Mouse (Mus musculus) A20 (cell line): ENCODE results near the gene Plk5.
A peak's percentile ranks its signal among the peaks of the same experiment; 100 is the strongest.

ENCODE experiments used
- DNase-seq: peaks from one replicate; pipeline ENCODE4 v3.0.0-alpha.2; 2011; ENCODE audit warnings: low read depth, low spot score

Plk5 gene

GRCm38 (mm10) chr10:80356737-80357136 is 478 bp downstream of the Plk5 start:
- no peak for DNase-seq

- no peak for DNase-seq
Observed at GRCm38 (mm10) chr10:80357336-80357735, 1.1 kb downstream of the Plk5 start.

- DNase-seq, result peak; percentile 32
Observed at GRCm38 (mm10) chr10:80357994-80358639, 1.9 kb downstream of the Plk5 start.

- no peak for DNase-seq
Observed at GRCm38 (mm10) chr10:80363734-80364133, 7.5 kb downstream of the Plk5 start.

DNA sequence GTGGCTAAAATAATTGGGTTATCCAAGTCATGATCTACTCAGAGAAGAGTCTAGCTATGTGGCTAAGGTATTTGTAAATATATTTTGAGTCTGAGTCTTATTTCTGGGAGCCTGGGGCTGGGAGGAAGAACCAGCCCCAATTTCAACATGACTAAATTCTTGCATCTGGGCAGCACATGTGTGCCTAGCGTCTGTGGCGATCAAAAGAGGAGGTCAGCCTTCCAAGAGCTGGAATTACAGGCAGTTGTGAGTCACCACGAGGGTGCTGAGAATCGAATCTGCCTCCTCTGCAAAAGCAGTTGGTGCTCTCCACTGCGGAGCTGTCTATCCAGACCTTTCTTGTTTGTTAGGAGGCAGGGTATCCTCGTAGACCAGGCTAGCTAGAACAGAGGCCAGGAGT is 9.5 kb downstream of the Plk5 start:
- no peak for DNase-seq

- DNase-seq, result no peak
Observed at GRCm38 (mm10) chr10:80367954-80368353, 11.7 kb downstream of the Plk5 start.

DNA sequence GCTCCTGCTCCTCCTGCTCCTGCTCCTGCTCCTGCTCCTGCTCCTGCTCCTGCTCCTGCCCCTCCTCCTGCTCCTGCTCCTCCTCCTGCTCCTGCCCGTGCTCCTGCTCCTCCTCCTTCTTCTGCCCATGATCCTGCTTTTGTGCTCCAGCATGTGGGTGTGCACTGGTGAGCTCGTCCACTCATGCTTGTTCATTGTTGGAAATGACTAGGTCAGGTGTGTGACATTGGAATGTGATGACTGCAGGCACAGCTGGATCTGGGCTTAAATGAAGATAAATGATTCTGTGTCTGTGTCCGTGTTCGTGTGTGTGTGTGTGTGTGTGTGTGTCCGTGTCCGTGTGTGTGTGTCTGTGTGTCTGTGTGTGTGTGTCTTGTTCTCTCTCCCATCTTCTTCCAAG is 12.1 kb downstream of the Plk5 start:
- DNase-seq, result no peak

GRCm38 (mm10) chr10:80369995-80370747 is 13.9 kb downstream of the Plk5 start:
- peak; percentile 76 for DNase-seq

DNA sequence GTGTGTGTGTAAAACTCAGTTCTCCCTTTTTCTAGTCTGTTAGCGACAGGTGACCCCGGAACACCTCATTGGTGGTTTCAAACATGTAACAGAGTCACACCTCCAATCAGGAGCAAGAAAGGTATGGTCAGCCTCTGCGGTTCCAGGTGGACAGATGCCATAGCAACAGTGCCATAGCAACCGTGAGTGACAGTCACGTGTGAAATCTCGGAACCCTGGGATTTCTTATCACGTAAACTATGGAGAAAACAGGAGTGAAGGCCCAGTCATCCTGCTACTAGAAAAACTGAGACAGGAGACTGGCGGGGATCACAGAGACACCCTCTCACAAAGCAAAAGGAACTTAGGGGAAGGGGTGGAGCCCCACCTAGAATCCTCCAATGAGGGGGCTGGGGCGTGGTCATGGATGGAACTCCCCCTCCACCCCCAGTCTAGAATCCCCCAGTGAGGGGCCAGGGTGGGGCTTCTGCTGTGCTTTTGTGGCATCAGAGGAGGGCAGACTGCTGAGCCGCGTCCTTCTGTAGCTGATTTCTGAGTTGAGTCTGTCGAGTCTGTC is 15.2 kb downstream of the Plk5 start:
- DNase-seq, result peak; percentile 97

DNA sequence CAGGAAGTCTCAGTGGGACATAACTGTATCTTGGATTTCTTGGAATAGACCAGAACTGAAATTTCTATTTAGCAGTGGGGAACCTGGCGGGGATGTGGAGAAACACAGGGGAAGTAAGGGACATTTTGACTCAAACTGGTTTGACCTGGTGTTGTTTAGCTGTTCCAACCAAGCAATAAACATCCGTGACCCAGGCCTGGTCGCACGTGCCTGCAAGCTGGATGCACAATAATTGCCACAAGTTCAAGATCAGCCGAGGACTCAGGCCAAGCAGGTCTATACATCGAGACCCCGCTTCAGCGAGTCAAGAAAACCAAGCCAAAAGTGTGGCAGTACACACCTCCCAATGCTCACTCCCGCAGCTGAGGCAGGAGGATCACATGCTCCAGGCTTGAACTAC is 15.7 kb downstream of the Plk5 start:
- DNase-seq, result no peak

GRCm38 (mm10) chr10:80372706-80373105 is 16.4 kb downstream of the Plk5 start:
- no peak for DNase-seq

DNA sequence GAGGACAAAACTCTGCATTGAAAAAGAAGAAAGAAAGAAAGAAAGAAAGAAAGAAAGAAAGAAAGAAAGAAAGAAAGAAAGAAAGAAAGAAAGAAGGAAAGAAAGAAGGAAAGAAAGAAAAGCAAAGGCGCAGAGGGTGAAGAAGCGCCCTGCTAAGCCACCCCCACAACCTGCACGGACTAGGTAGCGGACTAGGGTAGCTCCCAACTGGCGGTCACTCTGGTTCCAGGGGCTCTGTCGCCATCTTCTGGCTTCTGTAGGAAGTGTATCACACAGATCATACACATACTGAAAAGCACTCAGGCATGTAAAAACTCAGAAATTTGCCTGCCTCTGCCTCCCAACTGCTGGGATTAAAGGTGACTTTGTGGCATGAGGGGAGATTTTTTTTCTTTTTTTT is 17.8 kb downstream of the Plk5 start:
- DNase-seq, result peak; percentile 88

- DNase-seq, result peak; percentile 92
Observed at GRCm38 (mm10) chr10:80376160-80376559, 19.9 kb downstream of the Plk5 start.

DNA sequence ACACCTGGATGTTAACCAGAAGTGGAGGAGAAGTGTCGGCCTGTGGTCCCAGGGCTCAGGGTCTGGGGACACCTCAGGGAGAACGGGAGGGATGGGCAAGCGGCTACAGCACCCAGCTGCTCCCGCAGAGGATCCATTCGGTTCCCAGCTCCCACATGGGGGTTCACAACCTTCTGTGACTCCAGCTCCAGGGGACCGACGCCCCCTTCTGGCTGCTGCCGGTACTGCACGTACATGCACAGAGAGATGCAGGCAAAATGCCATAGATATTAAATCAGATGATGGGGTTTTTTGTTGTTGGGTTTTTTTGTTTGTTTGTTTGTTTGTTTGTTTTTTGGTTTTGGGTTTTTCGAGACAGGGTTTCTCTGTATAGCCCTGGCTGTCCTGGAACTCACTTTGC is 21.5 kb downstream of the Plk5 start:
- peak; percentile 34 for DNase-seq

- no peak for DNase-seq
Observed at GRCm38 (mm10) chr10:80382641-80383365, 26.5 kb downstream of the Plk5 start.

GRCm38 (mm10) chr10:80383431-80383830 is 27.2 kb downstream of the Plk5 start:
- no peak for DNase-seq

- DNase-seq, result peak; percentile 47
Observed at GRCm38 (mm10) chr10:80384115-80384639, 27.9 kb downstream of the Plk5 start.

DNA sequence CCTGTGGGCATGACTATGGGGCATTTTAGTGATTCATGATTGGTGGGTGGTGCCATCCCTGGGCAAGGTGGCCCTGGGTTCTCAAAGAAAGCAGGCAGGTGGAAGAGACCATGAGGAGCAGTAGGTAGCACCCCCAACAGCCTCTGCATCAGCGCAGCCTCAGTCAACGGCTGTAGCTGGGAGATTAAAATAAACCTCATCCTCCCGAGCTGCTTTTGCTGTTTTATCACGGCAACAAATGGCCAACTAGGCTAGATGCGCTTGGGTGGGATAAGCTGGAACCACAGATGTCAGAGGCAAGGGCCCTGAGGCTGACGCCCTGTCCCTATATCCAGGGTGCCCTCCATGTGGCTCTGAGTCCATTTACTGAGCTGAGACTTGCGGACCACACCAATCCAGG is 28.4 kb downstream of the Plk5 start:
- DNase-seq, result no peak

DNA sequence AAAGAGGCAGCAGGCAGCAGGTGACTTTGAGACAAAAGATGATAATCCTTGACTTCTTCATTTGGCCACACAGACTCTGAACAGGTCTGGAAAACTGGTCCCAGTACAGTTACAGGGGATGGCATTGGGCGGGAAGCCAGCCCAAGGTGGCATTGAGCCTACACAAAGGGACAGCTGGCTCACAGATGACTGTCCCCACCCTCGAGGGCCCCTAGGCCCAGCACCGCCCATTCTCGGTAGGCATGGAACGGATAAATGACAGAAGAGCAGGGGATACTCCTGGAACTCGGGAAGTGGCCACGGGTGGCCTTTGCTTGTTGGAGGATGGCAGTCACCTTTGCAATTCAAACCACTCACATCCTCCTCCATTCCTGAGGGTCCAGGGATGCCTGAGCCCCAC is 29.1 kb downstream of the Plk5 start:
- no peak for DNase-seq

DNA sequence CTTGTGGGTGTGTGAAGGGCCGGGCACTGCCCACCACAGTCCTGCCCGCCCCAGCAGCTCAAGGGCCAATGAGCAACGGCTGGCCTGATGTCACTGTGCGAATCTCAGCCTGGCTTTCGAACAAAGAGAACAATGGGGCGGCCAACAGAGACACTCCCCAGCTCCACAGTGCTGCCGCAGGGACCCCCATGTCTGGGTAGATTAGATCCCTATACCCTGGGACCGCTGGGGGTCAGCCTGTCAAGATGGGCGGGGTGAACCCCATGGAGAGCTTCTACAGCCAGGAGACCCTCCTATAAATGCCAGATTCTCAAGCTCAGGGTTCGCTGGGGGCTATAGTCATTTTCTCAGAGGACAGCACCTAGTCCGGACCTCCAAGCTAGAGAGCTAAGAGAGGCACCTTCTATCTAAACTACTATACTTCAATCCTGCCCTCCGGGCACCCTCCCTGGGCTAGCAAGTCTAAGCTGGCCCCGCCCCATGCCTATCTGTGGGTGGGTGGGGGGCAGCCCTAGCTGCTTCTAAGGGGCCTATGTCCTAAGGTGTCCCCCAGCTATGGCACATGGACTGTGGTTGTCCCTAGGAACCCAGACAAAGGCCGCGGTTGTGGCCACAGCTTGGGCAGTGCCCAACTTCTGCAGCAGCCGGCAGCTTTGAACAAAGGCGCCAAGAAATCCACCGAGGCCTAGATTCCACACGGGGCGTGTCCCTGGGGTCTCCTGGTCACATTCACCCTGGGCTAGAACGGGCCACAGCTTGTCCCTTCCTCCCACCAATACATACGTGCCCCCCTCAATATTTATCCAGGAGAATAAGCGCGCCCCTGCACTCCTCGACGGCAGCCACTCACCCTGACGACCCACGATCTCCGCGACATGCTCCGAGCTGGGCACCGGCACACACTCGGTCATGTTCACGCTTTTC is 29.8 kb downstream of the Plk5 start:
- no peak for DNase-seq
